ENCODE assay signal across 8 mouse cellular contexts in genomic region chr16:30977186-30977585, GRCm38 (mm10).
DNase-seq lines count a peak whose midpoint lies in the region; ATAC-seq lines count a peak whose summit lies in the region.

No protein-coding gene starts in this region.

- no peaks in the 10 kb centered on the region for H3K9me3 ChIP-seq in forebrain, embryonic 11.5 days (ENCODE audit: control insufficient read depth, low read length)
- H3K9me3 ChIP-seq in heart, embryonic 16.5 days (replicated peaks; ENCODE audit: control insufficient read depth, low read length), result no peaks in the 10 kb centered on the region
- H3K9me3 ChIP-seq in liver, embryonic 15.5 days (replicated peaks), result no peaks in the 10 kb centered on the region
- no peaks in the 10 kb centered on the region for H3K9me3 ChIP-seq in neural tube, embryonic 12.5 days

- no peak overlapping the region for H3K4me2 ChIP-seq in forebrain, embryonic 11.5 days (ENCODE audit: low read depth, low read length, severe bottlenecking)
- H3K4me2 ChIP-seq in heart, embryonic 16.5 days (ENCODE audit: low read depth, low read length), result peak overlapping the region; percentile 21; the same call in 1 of the 2 replicates
- no peak overlapping the region for H3K4me2 ChIP-seq in liver, embryonic 15.5 days
- H3K4me2 ChIP-seq in neural tube, embryonic 12.5 days (replicated peaks), result peak overlapping the region; percentile 18; the same call in 1 of the 2 replicates

- peak; percentile 87 for DNase-seq in c-Kit-positive CD71-negative TER-119-negative erythroid progenitor cells, embryonic 14.5 days (ENCODE audit: low read depth)
- peak; percentile 94 for DNase-seq in forebrain, embryonic 11.5 days (ENCODE audit: low spot score)
- peak; percentile 99 for DNase-seq in kidney, postnatal 36 days
- peak; percentile 90 for DNase-seq in telencephalon, adult 2 months (ENCODE audit: low read depth, low spot score)

- no peaks in the 10 kb centered on the region for H3K27me3 ChIP-seq in forebrain, embryonic 11.5 days (ENCODE audit: control insufficient read depth, insufficient read depth, low read length)
- no peaks in the 10 kb centered on the region for H3K27me3 ChIP-seq in heart, embryonic 16.5 days (ENCODE audit: control insufficient read depth, insufficient read depth, low read length)
- H3K27me3 ChIP-seq in liver, embryonic 15.5 days, result no peaks in the 10 kb centered on the region
- H3K27me3 ChIP-seq in neural tube, embryonic 12.5 days (replicated peaks), result no peaks in the 10 kb centered on the region

- H3K36me3 ChIP-seq in forebrain, embryonic 11.5 days (ENCODE audit: control insufficient read depth, insufficient read depth, low read length), result no peaks in the 10 kb centered on the region
- no peaks in the 10 kb centered on the region for H3K36me3 ChIP-seq in heart, embryonic 16.5 days (ENCODE audit: control insufficient read depth, insufficient read depth)
- no peaks in the 10 kb centered on the region for H3K36me3 ChIP-seq in liver, embryonic 15.5 days (replicated peaks)
- H3K36me3 ChIP-seq in neural tube, embryonic 12.5 days, result no peaks in the 10 kb centered on the region

- peaks cover 7% of the 10 kb centered on the region for H3K4me1 ChIP-seq in forebrain, embryonic 11.5 days (replicated peaks; ENCODE audit: control insufficient read depth, insufficient read depth, low read length)
- H3K4me1 ChIP-seq in heart, embryonic 16.5 days (ENCODE audit: control insufficient read depth, insufficient read depth, low read length), result peaks cover 27% of the 10 kb centered on the region
- H3K4me1 ChIP-seq in liver, embryonic 15.5 days (replicated peaks), result peaks cover 28% of the 10 kb centered on the region
- peaks cover 20% of the 10 kb centered on the region for H3K4me1 ChIP-seq in neural tube, embryonic 12.5 days

- WGBS in forebrain, embryonic 11.5 days, result 2% methylated on average over 3 of the region's 3 CpGs
- 0% methylated on average over 3 of the region's 3 CpGs for WGBS in heart, embryonic 16.5 days
- WGBS in liver, embryonic 15.5 days (ENCODE audit: insufficient replicate concordance), result 3% methylated on average over 3 of the region's 3 CpGs
- WGBS in neural tube, embryonic 12.5 days, result 0% methylated on average over 3 of the region's 3 CpGs

- H3K27ac ChIP-seq in forebrain, embryonic 11.5 days (ENCODE audit: low read depth, low read length), result no peak overlapping the region
- 0 out of 2 replicates have a peak overlapping the region, but pooled peaks have one; percentile 43 for H3K27ac ChIP-seq in heart, embryonic 16.5 days (ENCODE audit: low read length)
- H3K27ac ChIP-seq in liver, embryonic 15.5 days (replicated peaks), result no peak overlapping the region
- no peak overlapping the region for H3K27ac ChIP-seq in neural tube, embryonic 12.5 days

- H3K4me3 ChIP-seq in forebrain, embryonic 11.5 days (ENCODE audit: low read depth, low read length), result no peak overlapping the region
- H3K4me3 ChIP-seq in heart, embryonic 16.5 days (ENCODE audit: low read length), result no peak overlapping the region
- H3K4me3 ChIP-seq in liver, embryonic 15.5 days (replicated peaks), result no peak overlapping the region
- no peak overlapping the region for H3K4me3 ChIP-seq in neural tube, embryonic 12.5 days

- H3K9ac ChIP-seq in forebrain, embryonic 11.5 days (ENCODE audit: low read length), result no peak overlapping the region; the same call in 1 of the 2 replicates
- H3K9ac ChIP-seq in heart, embryonic 16.5 days (ENCODE audit: low read length), result no peak overlapping the region
- no peak overlapping the region for H3K9ac ChIP-seq in liver, embryonic 15.5 days
- no peak overlapping the region for H3K9ac ChIP-seq in neural tube, embryonic 12.5 days

- ATAC-seq in CD4-positive, CD25-positive, alpha-beta regulatory T cell, adult 4 months, result peak; percentile 99
- ATAC-seq in forebrain, embryonic 11.5 days (replicated peaks; ENCODE audit: low FRiP score), result peak; percentile 94
- peak; percentile 80 for ATAC-seq in heart, embryonic 16.5 days (replicated peaks; ENCODE audit: extremely low read depth, insufficient read depth, low FRiP score)
- ATAC-seq in liver, embryonic 15.5 days (ENCODE audit: insufficient read depth), result peak; percentile 73
- ATAC-seq in neural tube, embryonic 12.5 days (ENCODE audit: low FRiP score, low read depth), result peak; percentile 95

Comparison
In these comparisons a context has a peak if more than half of its experiments do, and no peak if none do; other contexts are left out.
1. H3K4me2 ChIP-seq: peak in heart, embryonic 16.5 days (single experiment) and neural tube, embryonic 12.5 days (single experiment); none in forebrain, embryonic 11.5 days (single experiment) and liver, embryonic 15.5 days (single experiment).
2. Peak in every context shown above with its lines, with median percentiles within 50 percentile points of each other: ATAC-seq and DNase-seq.